Mouse (Mus musculus): ENCODE measurements around the gene Primpol. TPM values are rescaled to one million over a fixed set of nuclear protein-coding genes. Genes with fewer than 3 reads are reported as not detected.
A peak's percentile ranks its signal among the peaks of the same experiment; 100 is the strongest.

Primpol gene
- polyA plus RNA-seq, 1 experiment from 2014 or later: 17.6 TPM

DNA sequence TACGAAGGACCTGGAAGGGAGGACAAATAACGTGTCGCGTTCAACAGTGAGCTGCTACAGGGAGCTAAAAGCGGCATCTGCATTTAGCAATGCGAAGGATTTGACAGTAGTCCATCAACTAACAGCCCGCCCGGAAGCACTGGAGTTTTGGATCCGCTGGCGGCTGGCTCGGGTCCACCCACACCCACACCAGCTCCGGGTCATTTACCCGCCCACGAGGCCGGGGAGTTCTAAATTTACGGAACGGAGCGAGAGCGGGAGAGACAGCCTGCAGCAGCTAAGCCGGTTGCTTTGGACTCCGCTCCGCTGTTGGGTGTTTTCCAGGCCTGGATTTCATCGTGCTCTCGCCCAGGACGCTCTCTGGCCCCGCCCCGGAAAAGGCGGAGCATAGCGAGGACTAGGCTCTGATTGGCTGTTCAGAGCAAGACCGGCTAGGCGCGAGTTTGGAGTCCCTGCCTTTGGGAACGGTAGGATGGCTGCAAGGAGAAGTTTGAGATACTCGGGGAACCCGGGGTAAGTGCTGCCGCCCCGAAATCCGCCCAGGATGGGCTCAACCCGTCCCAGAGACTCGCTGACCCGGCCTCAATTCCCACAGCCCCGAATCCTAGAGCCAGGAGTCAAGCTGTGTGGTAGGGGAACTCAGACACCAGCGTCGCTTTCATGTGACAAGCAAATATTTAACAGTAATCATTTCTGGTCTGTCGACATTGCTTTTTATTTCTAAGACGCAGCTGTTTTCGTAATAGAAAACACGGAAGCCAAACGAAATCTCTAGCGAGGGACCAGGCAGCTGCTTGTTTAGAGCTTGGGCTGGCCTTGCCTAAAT, 65.2 kb downstream of the Primpol start, which contains the start of gene Cenpu:
Gene Cenpu (plus strand): TSS at position 414 of the 826 bp plus-strand sequence.
- Histone ChIP-seq H3K27ac (peak within 1 kb of the TSS; percentile 59; the same call in 1 of the 2 replicates), H3K27me3 (no peaks in the 10 kb centered on the region), H3K36me3 (0 out of 2 replicates have a peak, but pooled peaks cover 6% of the 10 kb centered on the region), H3K4me3 (peak within 1 kb of the TSS; percentile 71), H3K4me2 (replicated peaks) (peak within 1 kb of the TSS; percentile 81), H3K9me3 (no peaks in the 10 kb centered on the region), H3K9ac (peak within 1 kb of the TSS; percentile 55), H3K4me1 (peaks cover 14% of the 10 kb centered on the region)
- under 1% methylated on average over 50 of the region's 50 CpGs for WGBS
- peak; percentile 96 for ATAC-seq (ENCODE audit: insufficient number of reproducible peaks, insufficient read depth, low FRiP score, low TSS enrichment)

DNA sequence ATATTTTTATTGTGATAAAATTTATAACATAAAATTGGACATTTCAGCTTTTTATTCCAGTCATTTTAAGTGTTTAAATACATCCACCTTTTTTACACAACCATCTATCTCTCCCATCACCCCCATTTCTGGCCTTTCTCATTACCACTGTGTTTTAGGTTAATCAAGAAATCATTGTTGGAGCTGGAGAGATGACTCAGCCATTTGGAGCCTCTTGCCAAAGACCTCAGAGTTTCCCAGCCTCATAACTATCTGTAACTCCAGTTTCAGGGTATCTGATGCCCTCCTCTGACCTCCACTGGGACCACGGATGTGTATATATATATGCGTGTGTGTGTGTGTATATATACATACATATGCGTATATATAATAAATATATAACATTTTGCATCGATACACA, 66.0 kb downstream of the Primpol start:
- Histone ChIP-seq H3K27me3 (no peaks in the 10 kb centered on the region), H3K4me3 (peak overlapping the region; percentile 71), H3K36me3 (0 out of 2 replicates have a peak, but pooled peaks cover under 1% of the 10 kb centered on the region), H3K27ac (no peak overlapping the region), H3K4me2 (replicated peaks) (peak overlapping the region; percentile 81), H3K9ac (no peak overlapping the region), H3K4me1 (peaks cover 14% of the 10 kb centered on the region), H3K9me3 (no peaks in the 10 kb centered on the region)
- 44% methylated on average over 4 of the region's 4 CpGs for WGBS
- no peak for ATAC-seq (ENCODE audit: insufficient number of reproducible peaks, insufficient read depth, low FRiP score, low TSS enrichment)

DNA sequence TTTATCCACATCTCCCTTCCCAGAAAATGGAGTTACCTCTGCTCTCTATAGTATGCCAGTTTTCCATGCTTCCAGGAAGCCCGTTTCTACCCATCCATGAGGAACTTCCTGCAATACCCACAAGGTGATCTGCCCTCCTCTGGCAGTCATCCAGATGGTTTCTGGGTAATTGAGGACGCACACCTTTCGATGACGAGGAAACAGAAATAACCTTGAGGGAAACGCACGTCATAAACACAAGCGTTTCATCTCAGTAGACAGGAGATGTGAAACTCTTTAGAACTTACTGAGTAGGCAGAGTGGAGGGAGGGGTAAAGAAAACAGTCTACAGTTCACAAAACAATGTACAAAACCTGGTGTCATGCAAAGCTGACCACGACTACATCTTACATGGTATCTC, 67.0 kb downstream of the Primpol start:
- Histone ChIP-seq H3K4me2 (replicated peaks) (no peak overlapping the region), H3K4me1 (peaks cover 14% of the 10 kb centered on the region), H3K4me3 (no peak overlapping the region), H3K27ac (no peak overlapping the region), H3K27me3 (no peaks in the 10 kb centered on the region), H3K9ac (no peak overlapping the region), H3K9me3 (no peaks in the 10 kb centered on the region), H3K36me3 (no peaks in the 10 kb centered on the region)
- WGBS: 85% methylated on average over 8 of the region's 8 CpGs
- no peak for ATAC-seq (ENCODE audit: insufficient number of reproducible peaks, insufficient read depth, low FRiP score, low TSS enrichment)

DNA sequence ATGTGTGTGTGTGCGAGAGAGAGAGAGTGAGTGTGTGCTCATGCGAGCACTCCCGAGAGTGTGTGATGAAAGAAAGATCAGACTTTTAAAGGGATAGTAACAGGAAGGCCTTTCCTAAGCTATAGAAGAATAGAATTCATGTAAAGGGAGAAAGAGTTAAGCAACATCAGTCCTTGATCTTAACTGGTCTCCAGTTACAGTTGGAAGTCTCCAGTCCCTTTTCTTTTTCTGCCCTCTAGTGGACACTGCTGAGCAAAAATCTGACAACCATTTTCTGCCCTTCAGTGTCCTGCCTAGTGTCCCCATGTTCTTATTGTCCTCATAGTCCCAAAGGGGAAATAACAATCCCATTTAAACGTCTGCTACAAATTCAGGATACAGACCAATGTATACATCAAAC, 69.8 kb downstream of the Primpol start:
- H3K36me3 ChIP-seq: no peaks in the 10 kb centered on the region
- H3K4me2 ChIP-seq (replicated peaks): no peak overlapping the region
- no peak overlapping the region for H3K27ac ChIP-seq
- H3K4me3 ChIP-seq: no peak overlapping the region
- no peak overlapping the region for H3K9ac ChIP-seq
- no peaks in the 10 kb centered on the region for H3K27me3 ChIP-seq
- ATAC-seq (ENCODE audit: insufficient number of reproducible peaks, insufficient read depth, low FRiP score, low TSS enrichment): no peak
- H3K9me3 ChIP-seq: no peaks in the 10 kb centered on the region
- 47% methylated on average over 4 of the region's 4 CpGs for WGBS
- H3K4me1 ChIP-seq: peaks cover 3% of the 10 kb centered on the region; the same call in 1 of the 2 replicates

DNA sequence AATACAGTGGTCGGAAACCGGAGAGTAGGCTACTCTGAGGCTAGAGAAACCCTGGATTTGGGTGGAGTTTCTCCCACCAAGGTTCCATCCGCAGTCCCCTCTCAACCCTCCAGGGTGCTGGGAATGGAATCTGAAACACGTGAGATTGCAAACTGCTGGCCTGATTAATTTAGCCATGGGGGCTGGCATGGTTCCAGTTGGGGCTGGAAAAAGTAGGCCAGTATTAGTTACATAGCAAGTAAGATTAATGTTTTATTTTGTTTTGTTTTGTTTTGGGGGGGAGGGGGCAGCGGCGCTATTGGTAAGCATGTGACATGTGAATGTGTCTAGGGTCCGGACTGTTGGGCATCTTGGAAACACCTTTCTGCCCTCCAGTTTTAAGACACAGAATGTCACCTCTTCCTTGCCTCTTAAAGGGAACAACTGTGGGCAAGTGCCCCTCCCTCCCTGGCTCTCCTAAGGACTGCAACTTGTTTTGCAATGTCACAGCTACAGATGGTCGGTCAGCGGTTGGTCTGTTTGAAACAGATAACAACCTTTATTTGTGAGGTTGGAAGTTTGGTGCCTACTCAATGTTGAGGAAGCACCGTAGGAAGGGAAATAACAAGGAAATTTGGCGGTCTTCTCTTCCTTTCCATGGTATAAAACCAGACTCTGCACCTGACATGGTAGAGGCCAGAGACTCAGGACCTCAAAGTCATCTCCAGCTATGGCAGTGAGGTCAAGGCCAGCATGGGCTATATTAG, 70.4 kb downstream of the Primpol start:
- Histone ChIP-seq H3K36me3 (no peaks in the 10 kb centered on the region), H3K4me2 (replicated peaks) (no peak overlapping the region), H3K9ac (no peak overlapping the region), H3K4me1 (peaks cover 3% of the 10 kb centered on the region; the same call in 1 of the 2 replicates), H3K27me3 (no peaks in the 10 kb centered on the region), H3K4me3 (no peak overlapping the region), H3K9me3 (no peaks in the 10 kb centered on the region), H3K27ac (no peak overlapping the region)
- no peak for ATAC-seq (ENCODE audit: insufficient number of reproducible peaks, insufficient read depth, low FRiP score, low TSS enrichment)
- WGBS: 79% methylated on average over 11 of the region's 11 CpGs

DNA sequence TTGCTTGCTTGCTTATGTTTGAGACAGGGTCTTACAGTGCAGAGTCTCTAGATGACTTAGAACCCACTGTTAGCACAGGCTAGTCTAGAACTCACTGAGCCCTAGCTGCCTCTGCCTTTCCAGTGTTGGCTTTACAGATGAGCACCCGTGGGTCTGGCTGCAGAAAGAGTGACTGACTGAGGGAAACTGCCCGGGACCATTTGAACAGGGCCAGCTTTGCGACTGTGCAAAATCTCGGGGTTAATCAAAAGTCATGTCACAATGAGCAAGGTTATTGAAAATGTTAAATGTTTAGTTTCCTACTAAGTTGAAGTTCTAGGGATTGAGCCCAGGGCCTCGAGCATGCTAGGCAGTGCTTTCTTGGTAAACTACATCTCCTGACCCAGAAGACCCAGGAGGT, 71.2 kb downstream of the Primpol start:
- Histone ChIP-seq H3K36me3 (no peaks in the 10 kb centered on the region), H3K9ac (no peak overlapping the region), H3K9me3 (no peaks in the 10 kb centered on the region), H3K27me3 (no peaks in the 10 kb centered on the region), H3K4me2 (replicated peaks) (no peak overlapping the region), H3K27ac (no peak overlapping the region), H3K4me1 (peaks cover 3% of the 10 kb centered on the region; the same call in 1 of the 2 replicates), H3K4me3 (no peak overlapping the region)
- 86% methylated on average over 5 of the region's 5 CpGs for WGBS
- ATAC-seq (ENCODE audit: insufficient number of reproducible peaks, insufficient read depth, low FRiP score, low TSS enrichment): no peak

DNA sequence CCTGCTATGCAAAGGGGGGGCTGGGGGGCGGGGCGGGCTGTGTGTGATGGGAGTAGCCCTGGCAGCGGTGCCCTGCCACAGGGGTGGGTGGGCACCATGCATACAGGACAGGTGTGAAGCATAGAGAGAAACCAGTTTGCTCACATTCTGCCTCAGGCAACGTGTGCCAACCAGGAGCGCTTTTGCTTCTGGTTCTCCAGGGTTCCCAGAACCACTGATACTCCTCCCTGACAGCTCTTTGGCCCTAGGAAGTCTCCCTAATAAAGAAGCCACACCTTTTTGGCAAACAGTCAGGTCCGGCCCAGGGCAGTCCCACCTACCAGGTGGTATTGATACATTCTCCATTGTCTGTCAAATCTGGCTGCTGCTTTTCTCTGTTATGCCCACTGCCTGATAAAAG, 73.3 kb downstream of the Primpol start:
- no peak overlapping the region for H3K9ac ChIP-seq
- H3K4me2 ChIP-seq (replicated peaks): no peak overlapping the region
- no peak overlapping the region for H3K27ac ChIP-seq
- no peak overlapping the region for H3K4me3 ChIP-seq
- no peaks in the 10 kb centered on the region for H3K36me3 ChIP-seq
- ATAC-seq (ENCODE audit: insufficient number of reproducible peaks, insufficient read depth, low FRiP score, low TSS enrichment): no peak
- 75% methylated on average over 6 of the region's 6 CpGs for WGBS
- no peaks in the 10 kb centered on the region for H3K27me3 ChIP-seq
- H3K9me3 ChIP-seq: no peaks in the 10 kb centered on the region
- peaks cover 3% of the 10 kb centered on the region; the same call in 1 of the 2 replicates for H3K4me1 ChIP-seq

DNA sequence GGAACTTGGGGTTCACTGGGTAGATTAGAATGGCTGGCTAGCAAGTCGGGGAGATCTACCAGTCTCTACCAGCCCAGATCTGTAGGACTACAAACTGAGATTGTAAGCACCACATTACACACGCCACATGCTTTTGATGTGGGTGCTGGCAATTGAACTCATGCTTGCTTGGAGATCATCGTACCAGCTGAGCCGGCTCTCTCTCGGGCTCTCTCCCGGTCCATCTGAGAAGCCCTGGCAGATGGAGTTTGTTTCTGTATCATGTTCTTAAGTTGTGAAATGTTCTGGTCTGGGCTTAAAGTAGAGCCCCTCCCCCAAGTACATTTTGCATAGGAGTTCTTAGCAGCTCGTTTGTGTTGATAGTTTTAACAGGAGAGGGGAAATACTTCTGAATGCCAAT, 73.8 kb downstream of the Primpol start:
- Histone ChIP-seq H3K36me3 (no peaks in the 10 kb centered on the region), H3K4me2 (replicated peaks) (no peak overlapping the region), H3K27me3 (no peaks in the 10 kb centered on the region), H3K4me1 (peaks cover 3% of the 10 kb centered on the region; the same call in 1 of the 2 replicates), H3K4me3 (no peak overlapping the region), H3K9me3 (no peaks in the 10 kb centered on the region), H3K9ac (no peak overlapping the region), H3K27ac (no peak overlapping the region)
- WGBS: 62% methylated on average over 7 of the region's 7 CpGs
- ATAC-seq (ENCODE audit: insufficient number of reproducible peaks, insufficient read depth, low FRiP score, low TSS enrichment): no peak

DNA sequence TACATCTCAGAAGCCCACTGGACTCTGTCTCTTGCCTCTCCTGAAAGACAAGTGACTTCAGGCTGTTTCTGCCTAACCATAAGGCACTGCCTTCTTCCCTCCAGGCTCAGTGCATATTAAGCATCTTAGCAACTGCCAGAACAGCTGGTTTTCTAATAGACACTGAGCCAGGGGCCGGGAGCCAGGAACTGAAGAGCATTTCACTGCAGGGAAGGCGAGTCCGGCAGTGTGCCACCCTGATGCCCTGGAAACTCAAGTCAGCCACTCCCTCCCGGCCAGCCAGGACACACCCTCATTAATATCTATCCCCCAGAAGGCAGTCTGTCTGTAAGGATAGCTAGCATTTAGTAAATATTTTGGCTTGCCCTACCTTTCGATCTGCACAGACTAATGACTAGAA, 77.3 kb downstream of the Primpol start:
- no peaks in the 10 kb centered on the region for H3K27me3 ChIP-seq
- peak overlapping the region; percentile 36; the same call in 1 of the 2 replicates for H3K27ac ChIP-seq
- WGBS: 57% methylated on average over 5 of the region's 5 CpGs
- ATAC-seq (ENCODE audit: insufficient number of reproducible peaks, insufficient read depth, low FRiP score, low TSS enrichment): no peak
- no peak overlapping the region for H3K4me2 ChIP-seq (replicated peaks)
- no peaks in the 10 kb centered on the region; the same call in 1 of the 2 replicates for H3K4me1 ChIP-seq
- no peaks in the 10 kb centered on the region for H3K36me3 ChIP-seq
- no peak overlapping the region for H3K4me3 ChIP-seq
- no peak overlapping the region for H3K9ac ChIP-seq
- H3K9me3 ChIP-seq: no peaks in the 10 kb centered on the region

DNA sequence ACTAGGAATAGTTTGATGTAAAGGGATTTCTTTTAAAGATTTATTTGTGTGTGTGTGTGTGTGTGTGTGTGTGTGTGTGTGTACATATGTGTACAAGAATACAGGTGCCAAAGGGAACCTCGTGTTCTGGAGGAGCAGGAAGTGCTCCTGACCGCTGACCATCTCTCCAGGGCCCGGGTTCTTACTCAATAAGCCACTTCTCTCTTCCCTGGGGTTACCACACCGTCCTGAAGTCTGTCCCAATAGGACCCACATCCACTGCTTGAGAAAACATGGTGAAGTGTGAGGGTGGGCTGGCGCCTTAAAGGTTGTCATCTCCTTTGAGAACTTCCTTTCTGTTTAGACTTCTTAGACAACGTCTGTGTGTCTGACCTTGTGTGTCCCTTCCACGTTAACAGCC, 83.1 kb downstream of the Primpol start:
- H3K4me1 ChIP-seq: no peaks in the 10 kb centered on the region
- WGBS: 76% methylated on average over 7 of the region's 7 CpGs
- no peak overlapping the region for H3K27ac ChIP-seq
- no peaks in the 10 kb centered on the region for H3K9me3 ChIP-seq
- H3K36me3 ChIP-seq: no peaks in the 10 kb centered on the region; the same call in 1 of the 2 replicates
- H3K9ac ChIP-seq: no peak overlapping the region
- H3K4me3 ChIP-seq: no peak overlapping the region
- no peak for ATAC-seq (ENCODE audit: insufficient number of reproducible peaks, insufficient read depth, low FRiP score, low TSS enrichment)
- no peak overlapping the region for H3K4me2 ChIP-seq (replicated peaks)
- H3K27me3 ChIP-seq: no peaks in the 10 kb centered on the region

DNA sequence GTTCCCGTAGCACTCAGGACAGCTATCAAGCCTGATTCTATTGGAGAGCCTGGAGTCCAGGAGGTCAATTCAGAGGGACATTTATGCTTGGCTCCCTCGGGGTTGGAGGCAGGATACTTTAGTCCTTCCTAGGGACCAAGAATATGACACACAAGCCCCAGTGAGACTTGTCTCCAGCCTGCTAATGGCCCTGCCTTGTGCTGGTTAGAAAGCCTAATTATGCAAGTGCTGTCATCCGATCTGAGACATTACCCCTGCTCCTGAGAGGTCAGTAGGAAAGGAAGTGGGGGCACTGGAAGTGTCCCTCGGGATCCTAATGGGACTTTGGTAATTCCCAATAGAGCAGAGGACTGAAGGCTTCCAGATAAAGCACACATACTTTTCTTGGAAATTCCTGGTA, 86.5 kb downstream of the Primpol start:
- 19% methylated on average over 4 of the region's 4 CpGs for WGBS
- Histone ChIP-seq H3K27me3 (no peaks in the 10 kb centered on the region), H3K9me3 (no peaks in the 10 kb centered on the region), H3K9ac (no peak overlapping the region), H3K4me2 (replicated peaks) (no peak overlapping the region), H3K4me1 (peaks cover 4% of the 10 kb centered on the region), H3K4me3 (no peak overlapping the region), H3K36me3 (no peaks in the 10 kb centered on the region; the same call in 1 of the 2 replicates), H3K27ac (no peak overlapping the region)
- no peak for ATAC-seq (ENCODE audit: insufficient number of reproducible peaks, insufficient read depth, low FRiP score, low TSS enrichment)

Measured in embryonic facial prominence, embryonic 12.5 days (tissue).